Mouse (Mus musculus) NIH3T3 (cell line): ENCODE data around the gene Gm15217.

Experiments
- DNase-seq: peaks from one replicate; pipeline ENCODE4 v3.0.0-alpha.2; 2012; ENCODE audit warnings: low read depth

Gene Gm15217

GRCm38 (mm10) chr14:46398091-46398695, 19.0 kb downstream of the Gm15217 start:
- DNase-seq = no peak

GRCm38 (mm10) chr14:46399925-46400324, 20.7 kb downstream of the Gm15217 start:
- no peak for DNase-seq

GRCm38 (mm10) chr14:46408319-46408718, 29.1 kb downstream of the Gm15217 start:
- peak; percentile 26 for DNase-seq

DNA sequence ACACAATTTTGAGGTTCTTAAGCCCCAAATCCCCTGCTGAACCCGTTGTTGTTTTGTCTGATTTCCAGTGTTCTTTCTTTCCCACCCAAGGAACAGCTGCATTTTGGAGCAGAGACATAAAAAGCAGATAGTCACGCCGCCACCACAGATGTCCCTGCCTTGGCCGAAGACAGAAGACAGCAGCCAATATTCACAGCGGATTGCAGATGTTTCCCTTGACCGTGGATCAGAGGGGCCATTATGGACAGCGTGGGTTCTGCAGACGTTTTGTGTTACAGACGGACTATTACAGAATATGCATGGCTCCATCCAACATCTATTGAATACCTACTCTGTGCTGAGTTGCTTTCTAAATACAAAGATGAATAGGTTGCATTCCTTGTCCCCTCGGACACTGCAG, 29.8 kb downstream of the Gm15217 start:
- DNase-seq = no peak

DNA sequence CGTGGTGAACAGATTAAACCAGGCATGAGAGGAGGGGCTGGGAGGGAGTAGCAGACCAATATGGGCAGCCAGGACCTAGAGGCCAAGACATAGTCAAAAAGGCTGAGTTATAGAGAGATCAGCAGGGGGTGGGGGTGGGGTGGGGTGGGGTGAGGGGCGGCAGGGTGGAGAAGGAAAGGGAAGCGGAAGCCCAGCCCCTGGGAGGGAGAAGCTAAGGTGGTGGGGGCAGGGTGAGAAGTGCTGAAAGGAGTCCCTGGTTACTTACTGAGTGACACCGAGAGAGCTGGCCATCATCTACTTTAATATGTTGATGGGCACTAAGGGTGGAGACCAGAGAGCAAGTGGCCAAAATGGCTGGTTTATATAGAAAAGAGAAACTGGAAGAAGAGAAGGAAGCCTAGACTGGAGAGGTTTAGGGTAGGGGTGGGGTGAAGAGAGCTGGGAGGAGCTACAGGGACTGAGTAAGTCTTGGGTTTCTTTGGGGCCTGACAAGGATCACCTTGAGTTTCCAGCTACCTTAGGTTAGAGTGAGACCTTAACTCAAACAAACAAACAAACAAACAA, 31.4 kb downstream of the Gm15217 start:
- DNase-seq = no peak

DNA sequence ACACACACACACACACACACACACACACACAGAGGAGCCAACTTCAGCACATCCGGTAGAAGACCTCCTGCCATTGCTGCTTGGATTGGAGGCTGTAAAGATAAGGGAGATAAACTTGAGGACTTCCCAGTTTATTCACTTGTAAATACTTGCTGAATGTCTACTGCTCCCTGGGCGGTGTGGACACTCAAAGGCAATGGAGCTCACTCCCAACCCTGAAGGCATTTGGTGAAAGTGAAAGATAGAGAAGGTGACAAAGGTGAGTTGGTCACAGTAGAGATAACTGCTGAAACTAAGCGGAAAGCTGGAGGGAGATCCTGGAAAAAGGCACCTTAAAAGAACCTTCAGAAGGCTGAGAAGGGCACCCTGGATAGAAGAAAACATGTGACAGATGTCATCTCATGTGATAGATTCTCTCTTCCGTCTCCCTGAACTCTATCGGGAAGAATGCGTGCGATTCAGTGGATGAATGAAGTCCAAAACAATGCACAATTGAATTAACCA, 33.3 kb downstream of the Gm15217 start:
- no peak for DNase-seq

DNA sequence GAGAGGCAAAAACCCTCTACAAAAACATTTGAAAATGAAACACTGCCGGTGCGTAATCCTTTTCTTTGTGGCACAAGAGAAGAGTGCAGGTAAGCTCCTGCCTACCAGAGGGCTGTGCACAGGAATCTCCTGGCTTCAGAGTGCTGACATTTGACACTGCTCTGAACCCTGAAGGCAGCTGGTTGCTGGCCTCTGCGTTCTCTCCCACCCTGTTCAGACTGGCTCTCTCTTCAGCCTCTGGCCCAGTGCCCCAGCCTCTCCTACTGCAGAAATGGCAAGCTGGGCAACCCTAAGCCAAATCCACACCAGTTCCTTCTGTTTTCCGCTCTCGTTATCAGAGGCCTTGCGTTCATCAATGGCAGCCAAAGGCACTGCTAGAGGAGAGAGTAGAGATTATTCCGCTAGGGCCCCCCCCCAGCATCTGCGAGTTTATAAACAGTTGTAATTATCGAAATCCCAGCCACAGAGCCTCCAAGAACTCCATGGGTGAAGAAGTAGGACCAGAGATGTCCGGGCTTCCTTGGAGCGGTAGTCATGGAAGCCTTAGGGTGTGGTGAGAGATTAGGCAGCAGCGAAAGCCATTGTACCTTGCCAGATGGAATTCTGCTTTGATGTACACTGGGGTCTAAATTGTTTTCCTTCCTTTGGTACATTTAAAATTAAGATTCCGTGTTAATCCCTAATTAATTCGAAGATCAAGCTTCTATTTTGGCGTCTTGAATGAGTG, 39.3 kb downstream of the Gm15217 start:
- no peak for DNase-seq

DNA sequence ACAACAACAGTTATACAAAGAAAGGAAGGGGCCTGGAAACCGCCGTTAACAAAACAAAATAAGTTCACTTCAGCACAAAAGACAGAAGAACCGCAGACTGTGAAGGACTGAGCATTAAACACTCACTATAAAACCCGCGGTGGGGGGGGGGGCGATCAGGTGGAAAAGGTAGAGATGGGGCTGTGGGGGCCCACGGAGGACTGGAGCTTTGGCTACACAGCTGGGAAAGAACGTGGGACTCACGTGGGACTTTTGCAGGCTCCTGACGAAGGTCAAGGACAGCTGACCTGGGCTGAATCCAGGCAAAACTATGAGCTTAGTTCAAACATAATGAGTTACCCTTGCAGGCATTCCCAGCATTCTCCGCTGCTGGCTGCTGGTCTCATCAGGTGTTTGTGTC, 40.1 kb downstream of the Gm15217 start:
- DNase-seq = no peak

- no peak for DNase-seq
These were observed 42.6 kb downstream of the Gm15217 start for GRCm38 (mm10) chr14:46421823-46422222.

- no peak for DNase-seq
These were observed 48.0 kb downstream of the Gm15217 start for GRCm38 (mm10) chr14:46427251-46427650.

DNA sequence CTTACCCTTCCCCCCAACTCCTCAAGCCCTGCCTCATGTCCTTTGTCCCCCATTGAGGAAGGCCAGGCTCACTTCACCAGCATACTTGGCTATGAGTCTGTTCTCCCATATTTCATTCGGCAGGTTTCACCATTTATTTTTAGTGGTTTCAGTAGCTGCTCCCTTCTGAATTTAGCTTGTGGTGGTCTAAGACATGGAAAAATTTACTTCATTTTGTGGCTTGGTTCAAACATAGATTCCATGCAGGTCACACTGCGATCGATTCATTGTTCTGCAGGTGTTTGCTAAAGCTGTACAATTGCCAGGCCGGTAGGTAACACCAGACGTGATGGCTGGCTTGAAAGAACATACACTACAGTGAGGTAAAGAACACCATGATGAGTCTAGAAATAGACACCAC, 51.0 kb downstream of the Gm15217 start:
- DNase-seq = no peak
